Mouse (Mus musculus) ES-Bruce4 (cell line): Measurements from ENCODE around the gene Pcyt2. TPM values are rescaled to one million over a fixed set of nuclear protein-coding genes. Genes with fewer than 3 reads are reported as not detected.

Experiments
- H3K27ac ChIP-seq: 2 replicates; pipeline ENCODE4 v1.5.1; 2012; ENCODE audit warnings: low read length, inconsistent platforms; ENCODE audit not compliant: insufficient read depth
- H3K27me3 ChIP-seq: 2 replicates; pipeline ENCODE4 v1.6.1; 2012; ENCODE audit warnings: mild to moderate bottlenecking, low read length, inconsistent platforms; ENCODE audit not compliant: control insufficient read depth, poor library complexity, insufficient read depth, severe bottlenecking
- H3K36me3 ChIP-seq: 2 replicates; pipeline ENCODE4 v1.6.1; 2012; ENCODE audit warnings: inconsistent platforms, mild to moderate bottlenecking, low read length, moderate library complexity; ENCODE audit not compliant: control insufficient read depth, poor library complexity, insufficient read depth, severe bottlenecking
- H3K4me1 ChIP-seq: one replicate; pipeline ENCODE4 v1.8.1; 2011; ENCODE audit warnings: low read length; ENCODE audit not compliant: control insufficient read depth, insufficient read depth
- H3K4me3 ChIP-seq: 2 replicates; pipeline ENCODE4 v1.5.1; 2011; ENCODE audit warnings: low read depth, mild to moderate bottlenecking, low read length
- H3K9ac ChIP-seq: 2 replicates; pipeline ENCODE4 v1.6.1; 2012; ENCODE audit warnings: low read depth, mild to moderate bottlenecking, inconsistent platforms; ENCODE audit not compliant: poor library complexity, severe bottlenecking
- H3K9me3 ChIP-seq: replicated peaks from 2 replicates; pipeline ENCODE4 v1.6.1; 2012; ENCODE audit warnings: mild to moderate bottlenecking, low read length, inconsistent platforms; ENCODE audit not compliant: control insufficient read depth, poor library complexity, insufficient read depth, severe bottlenecking
- CTCF ChIP-seq: IDR thresholded peaks from one replicate; pipeline ENCODE4 v1.8.1; 2011; ENCODE audit warnings: low read depth, low read length
- EP300 ChIP-seq: IDR thresholded peaks from 2 replicates; pipeline ENCODE4 v1.6.1; 2011; ENCODE audit warnings: low read depth, low read length; ENCODE audit not compliant: insufficient read depth
- POLR2A ChIP-seq: IDR thresholded peaks from one replicate; pipeline ENCODE4 v1.8.1; 2011; ENCODE audit warnings: low read length; ENCODE audit not compliant: insufficient read depth
- polyA plus RNA-seq: library from polyadenylated mRNA; stranded (reverse); fragments of >200 nt; gene quantifications from 2 replicates; pipeline ENCODE4 v1.2.4, GENCODE M21; 2011; ENCODE audit warnings: low read depth; ENCODE audit not compliant: missing spikeins, insufficient read depth, insufficient read length

The Pcyt2 gene
- polyA plus RNA-seq, 1 experiment: 39.6 TPM

DNA sequence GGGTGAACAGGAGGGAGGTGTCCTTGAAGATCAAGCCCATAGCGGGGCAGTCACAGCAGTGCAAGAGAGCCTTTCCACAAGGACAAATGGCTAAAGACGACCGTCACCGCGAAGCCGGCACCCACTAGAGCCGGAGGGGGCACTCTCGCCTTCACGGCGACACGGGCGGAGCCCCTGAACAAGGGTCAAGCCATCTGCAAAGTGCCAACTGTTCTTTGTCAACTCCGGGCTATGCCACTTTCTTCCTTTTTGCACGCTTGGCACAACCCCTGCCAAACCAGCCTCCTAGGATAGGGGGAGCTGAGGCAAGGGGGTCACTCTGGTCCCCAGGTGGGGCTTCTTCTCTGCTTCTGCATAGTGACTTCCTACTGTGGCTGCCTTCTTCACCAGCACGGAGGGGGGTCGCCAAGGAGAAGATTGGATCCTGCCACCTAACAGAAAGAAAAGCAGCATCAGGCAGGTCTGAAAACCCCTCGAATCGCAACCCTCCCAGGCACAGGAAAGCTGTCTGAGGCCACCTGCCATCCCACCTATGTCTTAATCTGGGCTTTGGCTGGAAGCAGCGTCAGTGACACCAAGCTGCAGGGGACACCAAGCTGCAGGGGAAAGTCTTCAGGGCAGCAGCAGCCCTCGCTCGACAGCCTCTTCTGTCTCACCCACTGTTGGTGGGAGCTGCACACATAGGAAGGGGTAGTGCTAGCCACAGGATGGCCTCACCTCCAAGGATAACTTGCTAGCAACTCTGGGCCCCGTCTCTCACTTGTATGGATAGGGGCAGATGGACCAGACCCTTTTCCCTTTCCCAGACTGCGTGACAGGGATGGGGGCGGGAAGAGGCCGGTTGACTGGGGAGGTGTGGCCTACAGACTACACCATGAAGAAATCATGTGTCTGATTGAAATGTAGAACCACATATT lies 1.1 kb upstream of the Pcyt2 start:
- peaks cover 4% of the 10 kb centered on the region for H3K4me1 ChIP-seq
- H3K9me3 ChIP-seq: no peaks in the 10 kb centered on the region
- no peak overlapping the region for H3K4me3 ChIP-seq
- H3K9ac ChIP-seq: peak overlapping the region; percentile 65
- H3K27ac ChIP-seq: peak overlapping the region; percentile 74
- no peak for TF ChIP-seq CTCF
- TF ChIP-seq EP300: no peak
- TF ChIP-seq POLR2A: no peak
- peaks cover 2% of the 10 kb centered on the region; the same call in 1 of the 2 replicates for H3K36me3 ChIP-seq
- no peaks in the 10 kb centered on the region for H3K27me3 ChIP-seq

GRCm38 (mm10) chr11:120616617-120617294 lies 980 bp downstream of the Pcyt2 start:
- H3K36me3 ChIP-seq: peaks cover 10% of the 10 kb centered on the region
- peak overlapping the region; percentile 83 for H3K4me3 ChIP-seq
- H3K27me3 ChIP-seq: no peaks in the 10 kb centered on the region
- peak overlapping the region; percentile 4; the same call in 1 of the 2 replicates for H3K27ac ChIP-seq
- TF ChIP-seq POLR2A (no peak), CTCF (no peak), EP300 (no peak)
- H3K4me1 ChIP-seq: peaks cover 4% of the 10 kb centered on the region
- no peaks in the 10 kb centered on the region for H3K9me3 ChIP-seq
- H3K9ac ChIP-seq: peak overlapping the region; percentile 65

- peaks cover 4% of the 10 kb centered on the region for H3K4me1 ChIP-seq
- no peak for TF ChIP-seq CTCF
- TF ChIP-seq EP300: no peak
- TF ChIP-seq POLR2A: no peak
- no peak overlapping the region for H3K27ac ChIP-seq
- no peak overlapping the region for H3K9ac ChIP-seq
- H3K36me3 ChIP-seq: peaks cover 18% of the 10 kb centered on the region
- H3K4me3 ChIP-seq: no peak overlapping the region
- H3K9me3 ChIP-seq: no peaks in the 10 kb centered on the region
- no peaks in the 10 kb centered on the region for H3K27me3 ChIP-seq
These were observed 2.0 kb downstream of the Pcyt2 start for GRCm38 (mm10) chr11:120615606-120616203.

DNA sequence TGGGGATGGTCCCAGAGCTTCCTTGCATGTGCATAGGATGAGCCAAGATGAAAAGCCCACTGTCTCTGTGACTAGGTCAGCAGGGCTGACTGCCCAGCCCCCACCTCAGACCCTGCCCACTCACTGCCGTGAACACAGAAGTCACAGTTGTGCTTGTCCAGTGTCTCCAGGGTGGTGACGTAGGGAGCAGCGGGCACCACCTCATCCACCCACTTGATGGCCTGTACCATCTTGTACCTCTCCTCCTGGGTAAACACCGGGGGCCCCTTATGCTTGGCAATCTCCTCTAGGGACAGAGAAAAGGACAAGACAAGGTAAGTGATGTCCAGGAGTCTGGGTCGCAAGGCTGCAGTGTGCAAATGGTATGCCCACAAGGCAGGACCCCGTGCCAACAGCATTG lies 2.6 kb downstream of the Pcyt2 start:
- Histone ChIP-seq H3K4me1 (peaks cover 4% of the 10 kb centered on the region), H3K4me3 (no peak overlapping the region), H3K36me3 (peaks cover 18% of the 10 kb centered on the region), H3K27ac (no peak overlapping the region), H3K9me3 (no peaks in the 10 kb centered on the region), H3K27me3 (no peaks in the 10 kb centered on the region), H3K9ac (no peak overlapping the region)
- TF ChIP-seq POLR2A (no peak), EP300 (no peak), CTCF (no peak)

GRCm38 (mm10) chr11:120613976-120614375 lies 3.8 kb downstream of the Pcyt2 start:
- TF ChIP-seq EP300 (no peak), POLR2A (no peak), CTCF (no peak)
- Histone ChIP-seq H3K9me3 (no peaks in the 10 kb centered on the region), H3K27ac (no peak overlapping the region), H3K4me1 (peaks cover 2% of the 10 kb centered on the region), H3K9ac (no peak overlapping the region), H3K36me3 (peaks cover 18% of the 10 kb centered on the region), H3K27me3 (no peaks in the 10 kb centered on the region), H3K4me3 (no peak overlapping the region)
